Mouse (Mus musculus) neutrophil, adult 65 days (primary cell): ENCODE results near the gene 4930583I09Rik. TPM values are rescaled to one million over a fixed set of nuclear protein-coding genes. Genes with fewer than 3 reads are reported as not detected.

ENCODE experiments used
- total RNA-seq: library from RNA; stranded (reverse); gene quantifications from 2 replicates; pipeline ENCODE4 v1.2.4, GENCODE M21; 2023

The 4930583I09Rik gene
- not detected in 2 replicates for total RNA-seq

GRCm38 (mm10) chr17:64835928-64836327 lies at the start of gene 4930583I09Rik:
4930583I09Rik (minus strand) TSS chr17:64836071.

Other genes starting within 250 kb of the 4930583I09Rik start
- 38.2 and 54.1 TPM in 2 replicates for gene Man2a1, start 235.3 kb downstream of the 4930583I09Rik start, total RNA-seq